Mouse (Mus musculus): ENCODE measurements around the gene Hsd17b14.
A peak's percentile ranks its signal among the peaks of the same experiment; 100 is the strongest.

The Hsd17b14 gene

GRCm38 (mm10) chr7:45598960-45599879 lies 44.5 kb downstream of the Hsd17b14 start:
- no peak for DNase-seq (ENCODE audit: low read depth)

GRCm38 (mm10) chr7:45605704-45606289 lies 51.1 kb downstream of the Hsd17b14 start:
- DNase-seq (ENCODE audit: low read depth), result no peak

- DNase-seq (ENCODE audit: low read depth), result no peak
Observed at GRCm38 (mm10) chr7:45609511-45609910, 54.8 kb downstream of the Hsd17b14 start.

- DNase-seq (ENCODE audit: low read depth), result peak; percentile 75
Observed at GRCm38 (mm10) chr7:45616277-45616676, 61.6 kb downstream of the Hsd17b14 start.

GRCm38 (mm10) chr7:45617042-45617695 lies 62.5 kb downstream of the Hsd17b14 start, which contains the start of gene Fut1:
TSS of gene Fut1 (plus strand) at chr7:45617289.
- no peak for DNase-seq (ENCODE audit: low read depth)
